Mouse (Mus musculus): Measurements from ENCODE around the gene Snx33. TPM values are rescaled to one million over a fixed set of nuclear protein-coding genes. Genes with fewer than 3 reads are reported as not detected.
"Not testable (repeated sequence)": the region's sequence is repeated elsewhere in the genome, so short reads cannot be mapped to it uniquely, and the experiment has no call there.

Gene Snx33
- total and polyA plus RNA-seq, 3 experiments, result 1.7 to 3.2 (median 2.6) TPM

GRCm38 (mm10) chr9:56915695-56916410 is 12.3 kb downstream of the Snx33 start (continued):
- TF ChIP-seq NELFE (IDR thresholded peaks at IDR 0.05; ENCODE audit: low read depth, low read length), result no peak

- Histone ChIP-seq H3K27ac (ENCODE audit: insufficient read depth, low read depth) (no peak overlapping the region), H3K9me3 (replicated peaks; ENCODE audit: low read length) (no peaks in the 10 kb centered on the region), H3K79me2 (replicated peaks; ENCODE audit: control insufficient read depth, extremely low read depth, insufficient read depth, poor library complexity, severe bottlenecking) (no peaks in the 10 kb centered on the region), H3K4me1 (ENCODE audit: control insufficient read depth in 1 of 2, insufficient read depth in 2 of 2) (peaks cover 0 to 11% of the 10 kb centered on the region in 2 experiments; a peak in 2 of 4 replicates), H3K9ac (ENCODE audit: insufficient read depth, low read depth) (no peak overlapping the region), H3K36me3 (replicated peaks in 1 of 2; ENCODE audit: control insufficient read depth in 1 of 2, insufficient read depth in 1 of 2, low read length in 1 of 2) (peaks cover 10 to 32% of the 10 kb centered on the region in 2 experiments), H3K4me3 (replicated peaks in 1 of 3; ENCODE audit: low read depth in 2 of 3, low read length in 2 of 3, poor library complexity in 1 of 3) (no peak overlapping the region), H3K4me2 (ENCODE audit: insufficient read depth, low read depth, poor library complexity, severe bottlenecking) (no peak overlapping the region), H3K27me3 (replicated peaks) (no peaks in the 10 kb centered on the region)
- dilution Hi-C loops (cut with MboI; ENCODE audit: extremely low pct_ligation_motif_present, extremely low pct_unique_long_range_greater_than_20kb, low sequenced_read_pairs), result no loop called here
- in situ Hi-C loops (cut with MboI; ENCODE audit: low pct_ligation_motif_present, low pct_unique_long_range_greater_than_20kb, low sequenced_read_pairs), result no loop called here
- no peak for DNase-seq (ENCODE audit: extremely low read depth)
- TF ChIP-seq MYC (IDR thresholded peaks at IDR 0.05; ENCODE audit: low read depth, low read length) (no peak), UBTF (IDR thresholded peaks at IDR 0.05; ENCODE audit: low read depth, low read length) (no peak), RCOR1 (conservative IDR thresholded peaks at IDR 0.05; ENCODE audit: low read depth, low read length) (no peak)
These were observed 13.1 kb downstream of the Snx33 start for GRCm38 (mm10) chr9:56915116-56915515.

- Histone ChIP-seq H3K9me3 (replicated peaks; ENCODE audit: low read length) (no peaks in the 10 kb centered on the region), H3K27ac (ENCODE audit: insufficient read depth, low read depth) (no peak overlapping the region), H3K27me3 (replicated peaks) (no peaks in the 10 kb centered on the region), H3K9ac (ENCODE audit: insufficient read depth, low read depth) (no peak overlapping the region), H3K4me3 (replicated peaks in 1 of 3; ENCODE audit: low read depth in 2 of 3, low read length in 2 of 3, poor library complexity in 1 of 3) (no peak overlapping the region), H3K36me3 (replicated peaks in 1 of 2; ENCODE audit: control insufficient read depth in 1 of 2, insufficient read depth in 1 of 2, low read length in 1 of 2) (peaks cover 10 to 28% of the 10 kb centered on the region in 2 experiments), H3K79me2 (replicated peaks; ENCODE audit: control insufficient read depth, extremely low read depth, insufficient read depth, poor library complexity, severe bottlenecking) (no peaks in the 10 kb centered on the region), H3K4me2 (ENCODE audit: insufficient read depth, low read depth, poor library complexity, severe bottlenecking) (no peak overlapping the region), H3K4me1 (ENCODE audit: control insufficient read depth in 1 of 2, insufficient read depth in 2 of 2) (peaks cover 0 to 16% of the 10 kb centered on the region in 2 experiments; a peak in 2 of 4 replicates)
- in situ Hi-C loops (cut with MboI; ENCODE audit: low pct_ligation_motif_present, low pct_unique_long_range_greater_than_20kb, low sequenced_read_pairs), result no loop called here
- TF ChIP-seq RCOR1 (conservative IDR thresholded peaks at IDR 0.05; ENCODE audit: low read depth, low read length) (no peak), MAZ (IDR thresholded peaks at IDR 0.05; ENCODE audit: low read depth, low read length) (no peak), IRF4 (IDR thresholded peaks at IDR 0.05; ENCODE audit: low read depth, low read length) (no peak), SIN3A (IDR thresholded peaks at IDR 0.05; ENCODE audit: low read length) (no peak), POLR2A (IDR thresholded peaks at IDR 0.05; ENCODE audit: low read depth, low read length) (no peak)
- DNase-seq (ENCODE audit: extremely low read depth), result no peak
- dilution Hi-C loops (cut with MboI; ENCODE audit: extremely low pct_ligation_motif_present, extremely low pct_unique_long_range_greater_than_20kb, low sequenced_read_pairs), result no loop called here
These were observed 14.2 kb downstream of the Snx33 start for GRCm38 (mm10) chr9:56913991-56914390.

- Histone ChIP-seq H3K36me3 (replicated peaks in 1 of 2; ENCODE audit: control insufficient read depth in 1 of 2, insufficient read depth in 1 of 2, low read length in 1 of 2) (peaks cover 2 to 8% of the 10 kb centered on the region in 2 experiments), H3K9ac (ENCODE audit: insufficient read depth, low read depth) (no peak overlapping the region), H3K27ac (ENCODE audit: insufficient read depth, low read depth) (no peak overlapping the region), H3K4me1 (ENCODE audit: control insufficient read depth in 1 of 2, insufficient read depth in 2 of 2) (peaks cover 9 to 38% of the 10 kb centered on the region in 2 experiments), H3K9me3 (replicated peaks; ENCODE audit: low read length) (no peaks in the 10 kb centered on the region), H3K4me3 (replicated peaks in 1 of 3; ENCODE audit: low read depth in 2 of 3, low read length in 2 of 3, poor library complexity in 1 of 3) (no peak overlapping the region), H3K27me3 (replicated peaks) (no peaks in the 10 kb centered on the region), H3K4me2 (ENCODE audit: insufficient read depth, low read depth, poor library complexity, severe bottlenecking) (no peak overlapping the region), H3K79me2 (replicated peaks; ENCODE audit: control insufficient read depth, extremely low read depth, insufficient read depth, poor library complexity, severe bottlenecking) (no peaks in the 10 kb centered on the region)
- dilution Hi-C loops (cut with MboI; ENCODE audit: extremely low pct_ligation_motif_present, extremely low pct_unique_long_range_greater_than_20kb, low sequenced_read_pairs), result no loop called here
- no peak for TF ChIP-seq ZC3H11A (IDR thresholded peaks at IDR 0.05; ENCODE audit: low read depth, low read length)
- no peak for DNase-seq (ENCODE audit: extremely low read depth)
- in situ Hi-C loops (cut with MboI; ENCODE audit: low pct_ligation_motif_present, low pct_unique_long_range_greater_than_20kb, low sequenced_read_pairs), result no loop called here
These were observed 17.2 kb downstream of the Snx33 start for GRCm38 (mm10) chr9:56911017-56911416.

GRCm38 (mm10) chr9:56909991-56910390 is 18.2 kb downstream of the Snx33 start:
- H3K9ac ChIP-seq (ENCODE audit: insufficient read depth, low read depth); H3K27ac ChIP-seq (ENCODE audit: insufficient read depth, low read depth); H3K4me3 ChIP-seq (replicated peaks in 1 of 3; ENCODE audit: low read depth in 2 of 3, low read length in 2 of 3, poor library complexity in 1 of 3); in situ Hi-C loops (cut with MboI; ENCODE audit: low pct_ligation_motif_present, low pct_unique_long_range_greater_than_20kb, low sequenced_read_pairs); dilution Hi-C loops (cut with MboI; ENCODE audit: extremely low pct_ligation_motif_present, extremely low pct_unique_long_range_greater_than_20kb, low sequenced_read_pairs); H3K9me3 ChIP-seq (replicated peaks; ENCODE audit: low read length); DNase-seq (ENCODE audit: extremely low read depth); H3K27me3 ChIP-seq (replicated peaks); H3K79me2 ChIP-seq (replicated peaks; ENCODE audit: control insufficient read depth, extremely low read depth, insufficient read depth, poor library complexity, severe bottlenecking); H3K36me3 ChIP-seq (replicated peaks in 1 of 2; ENCODE audit: control insufficient read depth in 1 of 2, insufficient read depth in 1 of 2, low read length in 1 of 2); H3K4me2 ChIP-seq (ENCODE audit: insufficient read depth, low read depth, poor library complexity, severe bottlenecking): not testable (repeated sequence)
- H3K4me1 ChIP-seq (ENCODE audit: control insufficient read depth in 1 of 2, insufficient read depth in 2 of 2), result peaks cover 9 to 31% of the 10 kb centered on the region in 2 experiments

Data from CH12.LX (cell line).